Mouse (Mus musculus) liver, embryonic 15.5 days (tissue): ENCODE measurements around the gene Zcchc14. TPM values are rescaled to one million over a fixed set of nuclear protein-coding genes. Genes with fewer than 3 reads are reported as not detected.
"Not testable (repeated sequence)": the region's sequence is repeated elsewhere in the genome, so short reads cannot be mapped to it uniquely, and the experiment has no call there.

Experiments used
- ATAC-seq: fragments of 200-750 bp; cut with Nextera tagmentation; 2 replicates; pipeline ENCODE4 v1.8.0; 2017; ENCODE audit warnings: moderate number of reproducible peaks, mild to moderate bottlenecking, moderate library complexity; ENCODE audit not compliant: insufficient read depth
- H3K27ac ChIP-seq: fragments of 300-500 bp; sonication (generic); replicated peaks from 2 replicates; pipeline ENCODE4 v1.5.1; 2015; ENCODE audit warnings: mild to moderate bottlenecking, inconsistent platforms
- H3K27me3 ChIP-seq: fragments of 300-500 bp; sonication (generic); 2 replicates; pipeline ENCODE4 v1.6.1; 2015; ENCODE audit warnings: mild to moderate bottlenecking, inconsistent platforms
- H3K36me3 ChIP-seq: fragments of 300-500 bp; sonication (generic); replicated peaks from 2 replicates; pipeline ENCODE4 v1.6.1; 2015; ENCODE audit warnings: moderate library complexity, mild to moderate bottlenecking, inconsistent platforms
- H3K4me1 ChIP-seq: fragments of 300-500 bp; sonication (generic); replicated peaks from 2 replicates; pipeline ENCODE4 v1.6.1; 2015; ENCODE audit warnings: inconsistent platforms
- H3K4me2 ChIP-seq: fragments of 300-500 bp; sonication (generic); 2 replicates; pipeline ENCODE4 v1.6.1; 2015; ENCODE audit warnings: moderate library complexity, mild to moderate bottlenecking, inconsistent platforms
- H3K4me3 ChIP-seq: fragments of 300-500 bp; sonication (generic); replicated peaks from 2 replicates; pipeline ENCODE4 v1.5.1; 2015; ENCODE audit warnings: mild to moderate bottlenecking, inconsistent platforms
- H3K9ac ChIP-seq: fragments of 300-500 bp; sonication (generic); 2 replicates; pipeline ENCODE4 v1.6.1; 2015; ENCODE audit warnings: moderate library complexity, mild to moderate bottlenecking, inconsistent platforms
- H3K9me3 ChIP-seq: fragments of 300-500 bp; sonication (generic); replicated peaks from 2 replicates; pipeline ENCODE4 v1.6.1; 2016; ENCODE audit warnings: inconsistent platforms
- WGBS: fragments of 180-500 bp; shearing (Covaris S2); methylation state at CpG from one replicate; pipeline ENCODE4 v1.1.7; 2015; ENCODE audit warnings: mixed read lengths; ENCODE audit not compliant: insufficient replicate concordance; 5-methylcytosine and 5-hydroxymethylcytosine counted together
- polyA plus RNA-seq: library from polyadenylated mRNA; unstranded; fragments of >200 nt; fragmentation: Nextera tagmentation; extraction: Ambion mirVana; gene quantifications from 2 replicates; pipeline ENCODE4 v1.2.1, GENCODE M21; 2015

The Zcchc14 gene
- polyA plus RNA-seq, 1 experiment from 2014 or later: 0.89 TPM

GRCm38 (mm10) chr8:121598892-121599291 is 53.8 kb downstream of the Zcchc14 start:
- 0 out of 2 replicates have a peak, but pooled peaks have one; percentile 43 for ATAC-seq
- H3K9ac ChIP-seq: no peak overlapping the region
- no peak overlapping the region for H3K4me2 ChIP-seq
- H3K27me3 ChIP-seq: no peaks in the 10 kb centered on the region
- 28% methylated on average over 7 of the region's 7 CpGs for WGBS
- H3K4me1 ChIP-seq: peaks cover 3% of the 10 kb centered on the region; the same call in 1 of the 2 replicates
- H3K9me3 ChIP-seq: no peaks in the 10 kb centered on the region
- peaks cover 58% of the 10 kb centered on the region for H3K36me3 ChIP-seq
- H3K4me3 ChIP-seq: no peak overlapping the region
- H3K27ac ChIP-seq: no peak overlapping the region

GRCm38 (mm10) chr8:121598190-121598589 is 54.5 kb downstream of the Zcchc14 start:
- peaks cover 65% of the 10 kb centered on the region for H3K36me3 ChIP-seq
- H3K9me3 ChIP-seq: no peaks in the 10 kb centered on the region
- H3K27me3 ChIP-seq: no peaks in the 10 kb centered on the region
- peaks cover 9% of the 10 kb centered on the region for H3K4me1 ChIP-seq
- no peak overlapping the region for H3K4me3 ChIP-seq
- no peak overlapping the region for H3K27ac ChIP-seq
- no peak overlapping the region for H3K4me2 ChIP-seq
- no peak overlapping the region for H3K9ac ChIP-seq
- ATAC-seq: no peak
- WGBS: 79% methylated on average over 7 of the region's 7 CpGs

- H3K9ac ChIP-seq, H3K4me3 ChIP-seq, H3K27ac ChIP-seq, H3K4me2 ChIP-seq, H3K27me3 ChIP-seq, ATAC-seq, H3K9me3 ChIP-seq: not testable (repeated sequence)
- WGBS: 73% methylated on average over 2 of the region's 2 CpGs
- Histone ChIP-seq H3K4me1 (peaks cover 15% of the 10 kb centered on the region), H3K36me3 (peaks cover 70% of the 10 kb centered on the region)
Measured at GRCm38 (mm10) chr8:121597492-121597891, 55.2 kb downstream of the Zcchc14 start.

- no peaks in the 10 kb centered on the region for H3K27me3 ChIP-seq
- H3K4me1 ChIP-seq: peaks cover 39% of the 10 kb centered on the region
- ATAC-seq: no peak
- no peak overlapping the region for H3K4me3 ChIP-seq
- H3K27ac ChIP-seq: no peak overlapping the region
- H3K9ac ChIP-seq: no peak overlapping the region
- no peak overlapping the region for H3K4me2 ChIP-seq
- 68% methylated on average over 9 of the region's 9 CpGs for WGBS
- peaks cover 64% of the 10 kb centered on the region for H3K36me3 ChIP-seq
- H3K9me3 ChIP-seq: no peaks in the 10 kb centered on the region
Measured at GRCm38 (mm10) chr8:121593983-121594382, 58.7 kb downstream of the Zcchc14 start.

- Histone ChIP-seq H3K36me3 (peaks cover 61% of the 10 kb centered on the region), H3K9ac (no peak overlapping the region), H3K9me3 (no peaks in the 10 kb centered on the region), H3K4me3 (no peak overlapping the region), H3K27me3 (no peaks in the 10 kb centered on the region), H3K27ac (no peak overlapping the region), H3K4me2 (no peak overlapping the region; the same call in 1 of the 2 replicates), H3K4me1 (peaks cover 45% of the 10 kb centered on the region)
- no peak for ATAC-seq
- WGBS: 90% methylated on average over 5 of the region's 5 CpGs
Measured at GRCm38 (mm10) chr8:121593293-121593692, 59.4 kb downstream of the Zcchc14 start.

- Histone ChIP-seq H3K36me3 (peaks cover 45% of the 10 kb centered on the region), H3K4me3 (peak overlapping the region; percentile 96), H3K27ac (peak overlapping the region; percentile 97), H3K9ac (peak overlapping the region; percentile 97), H3K9me3 (no peaks in the 10 kb centered on the region), H3K27me3 (no peaks in the 10 kb centered on the region), H3K4me2 (peak overlapping the region; percentile 82), H3K4me1 (peaks cover 63% of the 10 kb centered on the region)
- 0 out of 2 replicates have a peak, but pooled peaks have one; percentile 10 for ATAC-seq
- WGBS: 17% methylated on average over 20 of the region's 20 CpGs
Measured at GRCm38 (mm10) chr8:121591178-121592066, 61.3 kb downstream of the Zcchc14 start.

- Histone ChIP-seq H3K27me3 (no peaks in the 10 kb centered on the region), H3K4me3 (peak within 1 kb of the TSS; percentile 96), H3K4me2 (peak within 1 kb of the TSS; percentile 82), H3K4me1 (peaks cover 70% of the 10 kb centered on the region), H3K9ac (peak within 1 kb of the TSS; percentile 97), H3K36me3 (peaks cover 36% of the 10 kb centered on the region), H3K27ac (peak within 1 kb of the TSS; percentile 97), H3K9me3 (no peaks in the 10 kb centered on the region)
- ATAC-seq: peak; percentile 72
- WGBS: under 1% methylated on average over 94 of the region's 94 CpGs
Measured at GRCm38 (mm10) chr8:121590203-121591177, 62.2 kb downstream of the Zcchc14 start, which contains the start of gene Map1lc3b. Gene Map1lc3b, plus strand, starts transcription at chr8:121590361.

GRCm38 (mm10) chr8:121589205-121589726 is 63.4 kb downstream of the Zcchc14 start:
- peak; percentile 6 for ATAC-seq
- Histone ChIP-seq H3K4me1 (peaks cover 76% of the 10 kb centered on the region), H3K9me3 (no peaks in the 10 kb centered on the region), H3K27ac (peak overlapping the region; percentile 97), H3K4me2 (peak overlapping the region; percentile 82), H3K36me3 (peaks cover 24% of the 10 kb centered on the region), H3K27me3 (0 out of 2 replicates have a peak, but pooled peaks cover 3% of the 10 kb centered on the region), H3K4me3 (peak overlapping the region; percentile 96; the same call in 1 of the 2 replicates), H3K9ac (peak overlapping the region; percentile 39; the same call in 1 of the 2 replicates)
- WGBS: 26% methylated on average over 2 of the region's 2 CpGs

- 28% methylated on average over 4 of the region's 4 CpGs for WGBS
- Histone ChIP-seq H3K27ac (peak overlapping the region; percentile 97), H3K4me1 (peaks cover 77% of the 10 kb centered on the region), H3K4me2 (peak overlapping the region; percentile 82), H3K27me3 (0 out of 2 replicates have a peak, but pooled peaks cover 8% of the 10 kb centered on the region), H3K36me3 (peaks cover 19% of the 10 kb centered on the region), H3K9ac (peak overlapping the region; percentile 39; the same call in 1 of the 2 replicates), H3K4me3 (peak overlapping the region; percentile 0; the same call in 1 of the 2 replicates), H3K9me3 (no peaks in the 10 kb centered on the region)
- ATAC-seq: peak; percentile 59
Measured at GRCm38 (mm10) chr8:121588750-121589149, 64.0 kb downstream of the Zcchc14 start.

- Histone ChIP-seq H3K9me3 (no peaks in the 10 kb centered on the region), H3K27me3 (0 out of 2 replicates have a peak, but pooled peaks cover 11% of the 10 kb centered on the region), H3K4me3 (peak overlapping the region; percentile 74), H3K4me2 (peak overlapping the region; percentile 82), H3K4me1 (peaks cover 63% of the 10 kb centered on the region), H3K27ac (peak overlapping the region; percentile 89), H3K9ac (peak overlapping the region; percentile 84), H3K36me3 (no peaks in the 10 kb centered on the region)
- WGBS: 2% methylated on average over 47 of the region's 47 CpGs
- peak; percentile 85 for ATAC-seq
Measured at GRCm38 (mm10) chr8:121585159-121585825, 67.4 kb downstream of the Zcchc14 start.
